Mouse (Mus musculus) midbrain, embryonic 14.5 days (tissue): ENCODE data around the gene Fkbp5. TPM values are rescaled to one million over a fixed set of nuclear protein-coding genes. Genes with fewer than 3 reads are reported as not detected.
A peak's percentile ranks its signal among the peaks of the same experiment; 100 is the strongest.

ENCODE experiments used
- ATAC-seq: fragments of 200-750 bp; cut with Nextera tagmentation; 2 replicates; pipeline ENCODE4 v1.8.0; 2017; ENCODE audit warnings: moderate number of reproducible peaks, moderate library complexity; ENCODE audit not compliant: low FRiP score, low TSS enrichment
- DNase-seq: peaks from one replicate; pipeline ENCODE4 v3.0.0-alpha.2; 2015
- H3K27ac ChIP-seq: fragments of 300-500 bp; sonication (generic); replicated peaks from 2 replicates; pipeline ENCODE4 v1.5.1; 2014; ENCODE audit warnings: mild to moderate bottlenecking, low read depth, low read length, moderate library complexity
- H3K27me3 ChIP-seq: fragments of 300-500 bp; sonication (generic); 2 replicates; pipeline ENCODE4 v1.6.1; 2014; ENCODE audit warnings: low read length, control low read depth, mixed read lengths; ENCODE audit not compliant: control insufficient read depth, insufficient read depth
- H3K36me3 ChIP-seq: fragments of 300-500 bp; sonication (generic); 2 replicates; pipeline ENCODE4 v1.6.1; 2014; ENCODE audit warnings: low read length, control low read depth; ENCODE audit not compliant: control insufficient read depth, insufficient read depth
- H3K4me1 ChIP-seq: fragments of 300-500 bp; sonication (generic); 2 replicates; pipeline ENCODE4 v1.6.1; 2014; ENCODE audit warnings: mild to moderate bottlenecking, antibody characterized with exemption, low read length, control low read depth; ENCODE audit not compliant: control insufficient read depth, insufficient read depth
- H3K4me2 ChIP-seq: fragments of 300-500 bp; sonication (generic); 2 replicates; pipeline ENCODE4 v1.6.1; 2014; ENCODE audit warnings: mild to moderate bottlenecking, low read length, moderate library complexity
- H3K4me3 ChIP-seq: fragments of 300-500 bp; sonication (generic); replicated peaks from 2 replicates; pipeline ENCODE4 v1.5.1; 2014; ENCODE audit warnings: low read depth, low read length
- H3K9ac ChIP-seq: fragments of 300-500 bp; sonication (generic); replicated peaks from 2 replicates; pipeline ENCODE4 v1.6.1; 2014; ENCODE audit warnings: mild to moderate bottlenecking, low read length, moderate library complexity
- H3K9me3 ChIP-seq: fragments of 300-500 bp; sonication (generic); 2 replicates; pipeline ENCODE4 v1.6.1; 2016; ENCODE audit warnings: low read length, control low read depth, mixed read lengths; ENCODE audit not compliant: control insufficient read depth
- WGBS: fragments of 180-500 bp; shearing (Covaris S2); extraction: QIAGEN DNeasy Blood & Tissue Kit; methylation state at CpG from one replicate; pipeline ENCODE4 v1.1.7; 2014; 5-methylcytosine and 5-hydroxymethylcytosine counted together
- polyA plus RNA-seq: library from polyadenylated mRNA; unstranded; fragments of >200 nt; fragmentation: Nextera tagmentation; extraction: Ambion mirVana; gene quantifications from 2 replicates; pipeline ENCODE4 v1.2.1, GENCODE M21; 2014

Fkbp5 gene
- polyA plus RNA-seq, 1 experiment from 2014 or later: 11.6 TPM

DNA sequence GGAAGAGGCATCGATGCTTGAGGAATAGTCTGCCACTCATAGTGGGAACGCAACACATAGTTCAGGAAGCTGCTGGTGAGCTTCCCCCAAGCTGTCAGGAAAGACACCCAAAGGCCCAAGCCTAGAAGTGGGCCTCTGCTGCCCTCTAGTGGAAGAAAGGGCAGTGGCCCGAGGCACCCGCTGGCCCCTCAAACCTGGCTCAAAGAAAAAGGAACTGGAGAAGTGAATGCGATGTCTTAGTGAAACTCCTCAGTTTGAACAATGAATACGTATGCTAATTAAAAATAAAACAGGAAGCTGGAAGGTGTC lies 10.7 kb upstream of the Fkbp5 start:
- no peaks in the 10 kb centered on the region for H3K36me3 ChIP-seq
- peaks cover 4% of the 10 kb centered on the region; the same call in 1 of the 2 replicates for H3K4me1 ChIP-seq
- H3K27me3 ChIP-seq: no peaks in the 10 kb centered on the region; the same call in 1 of the 2 replicates
- no peaks in the 10 kb centered on the region for H3K9me3 ChIP-seq
- no peak overlapping the region for H3K4me3 ChIP-seq
- peak overlapping the region; percentile 32 for H3K4me2 ChIP-seq
- DNase-seq (peak; percentile 95), ATAC-seq (peak; percentile 70; the same call in 1 of the 2 replicates)
- H3K9ac ChIP-seq: no peak overlapping the region
- 3% methylated on average over 6 of the region's 6 CpGs for WGBS
- no peak overlapping the region; the same call in 1 of the 2 replicates for H3K27ac ChIP-seq

GRCm38 (mm10) chr17:28527184-28528042 lies 10.1 kb upstream of the Fkbp5 start:
- no peak for ATAC-seq

GRCm38 (mm10) chr17:28524831-28525430 lies 7.6 kb upstream of the Fkbp5 start:
- H3K9me3 ChIP-seq: no peaks in the 10 kb centered on the region
- ATAC-seq (no peak), DNase-seq (no peak)
- H3K27ac ChIP-seq: no peak overlapping the region
- peaks cover 4% of the 10 kb centered on the region; the same call in 1 of the 2 replicates for H3K4me1 ChIP-seq
- H3K9ac ChIP-seq: no peak overlapping the region
- H3K27me3 ChIP-seq: peaks cover 8% of the 10 kb centered on the region; the same call in 1 of the 2 replicates
- no peak overlapping the region for H3K4me2 ChIP-seq
- WGBS: 77% methylated on average over 4 of the region's 4 CpGs
- no peaks in the 10 kb centered on the region for H3K36me3 ChIP-seq
- H3K4me3 ChIP-seq: no peak overlapping the region

More at GRCm38 (mm10) chr17:28527184-28528042, 10.1 kb upstream of the Fkbp5 start:
- H3K27ac ChIP-seq: no peak overlapping the region; the same call in 1 of the 2 replicates
- H3K27me3 ChIP-seq: no peaks in the 10 kb centered on the region; the same call in 1 of the 2 replicates
- no peaks in the 10 kb centered on the region for H3K9me3 ChIP-seq
- H3K9ac ChIP-seq: no peak overlapping the region; the same call in 1 of the 2 replicates
- H3K4me3 ChIP-seq: no peak overlapping the region
- WGBS: 44% methylated on average over 12 of the region's 12 CpGs
- H3K36me3 ChIP-seq: no peaks in the 10 kb centered on the region
- H3K4me2 ChIP-seq: peak overlapping the region; percentile 32
- no peak for DNase-seq
- peaks cover 4% of the 10 kb centered on the region; the same call in 1 of the 2 replicates for H3K4me1 ChIP-seq

DNA sequence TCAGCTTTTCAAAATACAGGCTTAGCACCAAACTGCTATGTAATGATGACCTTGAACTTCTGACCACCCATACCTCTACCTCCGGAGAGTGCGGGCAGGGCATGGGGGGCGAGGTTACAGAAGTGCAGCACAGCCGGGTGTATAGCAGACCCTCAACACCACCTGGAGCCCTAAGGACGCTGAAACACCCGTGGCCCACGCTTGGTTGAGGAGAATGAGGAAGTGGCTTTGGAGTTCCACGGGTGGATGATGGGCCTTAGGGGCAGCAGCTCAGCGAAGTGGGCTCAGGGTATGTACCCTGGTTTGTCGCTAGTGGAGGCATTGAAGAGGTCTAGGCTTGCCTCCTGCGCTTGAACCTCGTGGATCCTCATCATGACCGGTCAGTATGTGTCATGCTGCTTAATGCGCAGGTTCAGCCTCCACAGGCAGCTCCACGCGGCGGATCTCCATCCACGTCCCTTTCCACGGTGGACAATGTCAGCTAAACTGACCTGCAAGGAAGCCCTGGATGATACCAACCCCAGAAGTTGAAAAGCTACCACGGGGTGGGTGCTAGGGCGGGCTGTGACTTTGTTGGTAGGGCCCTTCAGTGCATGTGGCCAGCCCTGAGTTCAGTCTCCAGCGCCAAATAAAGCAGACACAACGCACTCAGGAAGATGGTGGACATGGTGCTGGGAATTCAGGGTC lies 6.8 kb upstream of the Fkbp5 start:
- no peak for ATAC-seq
- Histone ChIP-seq H3K4me3 (no peak overlapping the region), H3K9ac (no peak overlapping the region), H3K27me3 (peaks cover 8% of the 10 kb centered on the region; the same call in 1 of the 2 replicates), H3K27ac (no peak overlapping the region), H3K4me1 (peaks cover 4% of the 10 kb centered on the region; the same call in 1 of the 2 replicates), H3K36me3 (no peaks in the 10 kb centered on the region), H3K9me3 (no peaks in the 10 kb centered on the region), H3K4me2 (peak overlapping the region; percentile 93)
- no peak for DNase-seq
- 88% methylated on average over 23 of the region's 23 CpGs for WGBS

GRCm38 (mm10) chr17:28523355-28524008 lies 6.2 kb upstream of the Fkbp5 start:
- peak overlapping the region; percentile 91 for H3K27ac ChIP-seq
- peaks cover 4% of the 10 kb centered on the region; the same call in 1 of the 2 replicates for H3K4me1 ChIP-seq
- ATAC-seq: peak; percentile 13
- H3K36me3 ChIP-seq: no peaks in the 10 kb centered on the region
- H3K27me3 ChIP-seq: peaks cover 8% of the 10 kb centered on the region; the same call in 1 of the 2 replicates
- DNase-seq: no peak
- peak overlapping the region; percentile 80 for H3K9ac ChIP-seq
- 7% methylated on average over 28 of the region's 28 CpGs for WGBS
- peak overlapping the region; percentile 69 for H3K4me3 ChIP-seq
- peak overlapping the region; percentile 93 for H3K4me2 ChIP-seq
- no peaks in the 10 kb centered on the region for H3K9me3 ChIP-seq

GRCm38 (mm10) chr17:28522623-28523354 lies 5.5 kb upstream of the Fkbp5 start:
- H3K4me2 ChIP-seq: peak overlapping the region; percentile 93
- H3K4me1 ChIP-seq: peaks cover 7% of the 10 kb centered on the region
- H3K9ac ChIP-seq: peak overlapping the region; percentile 80
- peak overlapping the region; percentile 91 for H3K27ac ChIP-seq
- no peaks in the 10 kb centered on the region for H3K9me3 ChIP-seq
- peak; percentile 95 for DNase-seq
- H3K36me3 ChIP-seq: no peaks in the 10 kb centered on the region
- H3K4me3 ChIP-seq: peak overlapping the region; percentile 69
- peaks cover 8% of the 10 kb centered on the region; the same call in 1 of the 2 replicates for H3K27me3 ChIP-seq
- ATAC-seq: peak; percentile 79
- WGBS: under 1% methylated on average over 62 of the region's 66 CpGs

DNA sequence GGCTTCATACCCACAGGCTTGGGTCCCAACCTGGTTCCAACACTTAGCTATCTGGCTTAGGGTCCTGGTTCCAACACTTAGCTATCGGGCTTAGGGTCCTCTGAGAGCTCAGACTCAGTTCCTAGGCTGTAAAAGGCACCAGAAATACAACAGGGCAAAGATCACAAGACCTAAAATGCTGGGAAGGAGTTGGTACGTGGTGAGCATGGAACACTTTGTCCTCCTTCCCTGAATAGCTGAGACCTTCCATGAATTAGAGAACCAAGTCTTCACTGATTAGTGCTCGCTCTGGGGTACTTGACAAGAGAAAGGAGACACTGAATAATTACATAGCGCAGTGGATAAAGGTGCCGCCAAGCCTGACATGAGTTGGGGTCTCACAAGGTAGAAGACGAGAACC lies 4.6 kb upstream of the Fkbp5 start:
- H3K9ac ChIP-seq: no peak overlapping the region
- H3K4me2 ChIP-seq: peak overlapping the region; percentile 93
- no peak for ATAC-seq
- no peaks in the 10 kb centered on the region for H3K9me3 ChIP-seq
- peaks cover 13% of the 10 kb centered on the region; the same call in 1 of the 2 replicates for H3K27me3 ChIP-seq
- H3K4me3 ChIP-seq: peak overlapping the region; percentile 69
- 39% methylated on average over 6 of the region's 6 CpGs for WGBS
- H3K4me1 ChIP-seq: peaks cover 11% of the 10 kb centered on the region
- no peak for DNase-seq
- no peaks in the 10 kb centered on the region for H3K36me3 ChIP-seq
- H3K27ac ChIP-seq: no peak overlapping the region
